Mouse (Mus musculus) brain, embryonic 14.5 days (tissue): ENCODE results near the gene Elavl1.

Experiments used
- CTCF ChIP-seq: fragments of 200-500 bp; IDR thresholded peaks from 2 replicates; pipeline ENCODE4 v1.5.1; 2012; ENCODE audit warnings: inconsistent platforms, mild to moderate bottlenecking, moderate library complexity, borderline replicate concordance; ENCODE audit not compliant: insufficient read depth, insufficient read length; ENCODE audit errors: extremely low read depth
- POLR2A ChIP-seq: fragments of 200-500 bp; IDR thresholded peaks from 2 replicates; pipeline ENCODE4 v1.6.1; 2012; ENCODE audit warnings: mild to moderate bottlenecking, inconsistent platforms, borderline replicate concordance; ENCODE audit not compliant: poor library complexity, insufficient read depth, insufficient read length, severe bottlenecking; ENCODE audit errors: extremely low read depth

- TF ChIP-seq POLR2A (no peak), CTCF (no peak)
These were observed 27.4 kb downstream of the Elavl1 start for GRCm38 (mm10) chr8:4297822-4298221.
